In genomic region chr12:11694797-11695196, GRCm38 (mm10) we compare ENCODE assay signal across 21 mouse cellular contexts.
"Had no signal": no experiment of that assay in that cellular context is flagged by ENCODE, and none has a peak within 500 bp of the region (broad histone marks: within the 10 kb centered on the region; RNA-seq: fewer than 3 reads in every experiment).

No protein-coding gene starts in this region.

- ATAC-seq: hindbrain, embryonic 16.5 days; hindbrain, postnatal 0 days; inflammation-experienced regulatory T-cells, adult 6 months; intestine, embryonic 15.5 days; intestine, embryonic 16.5 days; intestine, postnatal 0 days had no signal

- DNase-seq: heart, postnatal 10 days; heart, postnatal 14 days; heart, postnatal 36 days; heart, postnatal 4 days; kidney, adult 11 months; kidney, adult 18-20 months; kidney, adult 2 months; kidney, adult 8-10 months; kidney, adult 9 months; kidney, postnatal 10 days; kidney, postnatal 25 days; kidney, postnatal 36 days; kidney, postnatal 4 days; layer of hippocampus, adult 9-11 months; layer of hippocampus, postnatal 36 days had no signal
